Mouse (Mus musculus) heart, adult 2 months (tissue): ENCODE results near the gene Nr5a1.

ENCODE experiments used
- CTCF ChIP-seq: fragments of 200-600 bp; IDR thresholded peaks from 2 replicates; pipeline ENCODE4 v1.8.1; 2022; ENCODE audit warnings: antibody characterized with exemption, mild to moderate bottlenecking, moderate library complexity
- EP300 ChIP-seq: fragments of 200-500 bp; IDR thresholded peaks from 2 replicates; pipeline ENCODE4 v1.6.1; 2011; ENCODE audit warnings: low read depth, low read length, control low read depth; ENCODE audit not compliant: insufficient read depth
- POLR2A ChIP-seq: fragments of 200-500 bp; IDR thresholded peaks from 2 replicates; pipeline ENCODE4 v1.6.1; 2011; ENCODE audit warnings: mild to moderate bottlenecking, low read depth, low read length, control low read depth; ENCODE audit not compliant: insufficient read depth

- TF ChIP-seq POLR2A (no peak), CTCF (no peak), EP300 (no peak)
These were observed at the start of gene Nr5a1 for GRCm38 (mm10) chr2:38714324-38714723.
